Mouse (Mus musculus) right cerebral cortex, adult 2 months (tissue): ENCODE results near the gene Ly75.

Experiments used
- DNase-seq, 2 experiments: peaks; one replicate each; pipeline ENCODE4 v3.0.0; 2021 to 2022; ENCODE audit warnings: low spot score in 2 of 2

Gene Ly75

DNA sequence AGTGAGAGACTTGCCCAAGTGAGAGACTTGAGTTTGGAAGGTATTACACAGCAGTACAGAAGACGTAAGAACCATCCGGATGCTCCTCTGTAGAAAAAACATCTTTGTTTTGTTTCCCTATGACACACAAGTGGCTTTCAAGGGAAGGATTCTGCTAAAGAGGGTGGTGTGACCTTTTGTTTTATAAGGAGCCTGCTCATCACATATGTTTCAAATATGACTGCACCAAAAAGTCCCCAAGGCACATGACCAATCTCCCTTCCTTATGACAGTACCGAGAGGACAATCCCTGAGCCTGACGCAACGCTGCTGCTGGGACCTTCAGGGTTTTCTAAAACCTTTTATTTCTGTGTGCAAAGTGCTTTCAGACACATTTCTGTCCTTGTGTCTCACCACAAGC lies 12.9 kb downstream of the Ly75 start:
- DNase-seq: no peak

- DNase-seq: no peak
These were observed 13.6 kb downstream of the Ly75 start for GRCm38 (mm10) chr2:60369454-60369853.

- DNase-seq: no peak
These were observed 15.2 kb downstream of the Ly75 start for GRCm38 (mm10) chr2:60367871-60368270.

GRCm38 (mm10) chr2:60367204-60367603 lies 15.9 kb downstream of the Ly75 start:
- no peak for DNase-seq

DNA sequence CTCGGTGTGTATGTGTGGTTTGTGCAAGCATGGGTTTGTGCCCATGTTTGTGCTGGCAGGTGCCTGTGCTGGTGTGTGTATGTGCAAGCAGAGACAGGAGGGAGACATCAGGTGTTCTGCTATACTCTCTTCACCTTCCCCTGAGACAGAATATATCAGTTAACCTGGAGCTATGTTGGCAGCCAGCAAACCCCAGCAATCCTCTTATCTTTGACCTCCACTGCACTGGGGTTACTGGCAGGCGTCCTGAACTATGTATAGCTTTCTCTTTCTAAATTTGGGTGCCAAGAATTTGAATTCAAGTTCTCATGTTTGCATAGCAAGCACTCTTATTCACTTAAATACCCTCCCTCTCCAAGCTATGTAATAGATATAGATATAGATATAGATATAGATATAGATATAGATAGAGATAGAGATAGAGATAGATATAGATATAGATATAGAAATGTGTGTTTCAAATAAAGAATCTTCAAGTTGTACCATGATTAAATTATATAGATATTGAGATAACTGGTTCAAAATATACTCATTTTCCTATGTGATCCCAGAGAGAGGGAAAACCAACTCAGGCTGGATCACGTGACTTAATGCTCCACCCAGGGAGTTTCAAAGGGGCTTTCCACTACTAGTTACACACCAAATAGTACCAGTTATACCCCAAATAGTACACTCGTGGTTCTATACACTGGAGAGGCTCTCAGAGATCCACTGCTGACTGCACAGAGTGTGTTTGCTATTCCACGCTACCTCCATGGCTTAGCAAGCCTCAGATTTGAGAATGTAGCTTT lies 17.1 kb downstream of the Ly75 start:
- DNase-seq: no peak

GRCm38 (mm10) chr2:60365138-60365775 lies 17.8 kb downstream of the Ly75 start:
- DNase-seq: no peak

- no peak for DNase-seq
These were observed 21.0 kb downstream of the Ly75 start for GRCm38 (mm10) chr2:60362146-60362545.

- no peak for DNase-seq
These were observed 23.3 kb downstream of the Ly75 start for GRCm38 (mm10) chr2:60359796-60360195.

DNA sequence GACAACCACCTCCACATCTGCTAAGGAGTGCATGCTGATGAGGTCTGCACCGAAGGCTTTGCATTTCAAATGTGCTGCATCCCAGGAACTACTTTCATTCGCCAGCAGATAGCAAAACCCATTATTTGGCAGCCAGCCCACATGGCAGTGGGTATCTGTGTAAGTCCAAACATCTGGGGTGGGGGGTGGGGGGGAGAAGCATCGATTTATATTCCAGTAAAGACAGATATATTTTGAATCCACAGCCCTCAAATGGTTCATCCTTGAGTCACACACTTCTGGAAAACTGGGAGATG lies 27.8 kb downstream of the Ly75 start:
- no peak for DNase-seq

DNA sequence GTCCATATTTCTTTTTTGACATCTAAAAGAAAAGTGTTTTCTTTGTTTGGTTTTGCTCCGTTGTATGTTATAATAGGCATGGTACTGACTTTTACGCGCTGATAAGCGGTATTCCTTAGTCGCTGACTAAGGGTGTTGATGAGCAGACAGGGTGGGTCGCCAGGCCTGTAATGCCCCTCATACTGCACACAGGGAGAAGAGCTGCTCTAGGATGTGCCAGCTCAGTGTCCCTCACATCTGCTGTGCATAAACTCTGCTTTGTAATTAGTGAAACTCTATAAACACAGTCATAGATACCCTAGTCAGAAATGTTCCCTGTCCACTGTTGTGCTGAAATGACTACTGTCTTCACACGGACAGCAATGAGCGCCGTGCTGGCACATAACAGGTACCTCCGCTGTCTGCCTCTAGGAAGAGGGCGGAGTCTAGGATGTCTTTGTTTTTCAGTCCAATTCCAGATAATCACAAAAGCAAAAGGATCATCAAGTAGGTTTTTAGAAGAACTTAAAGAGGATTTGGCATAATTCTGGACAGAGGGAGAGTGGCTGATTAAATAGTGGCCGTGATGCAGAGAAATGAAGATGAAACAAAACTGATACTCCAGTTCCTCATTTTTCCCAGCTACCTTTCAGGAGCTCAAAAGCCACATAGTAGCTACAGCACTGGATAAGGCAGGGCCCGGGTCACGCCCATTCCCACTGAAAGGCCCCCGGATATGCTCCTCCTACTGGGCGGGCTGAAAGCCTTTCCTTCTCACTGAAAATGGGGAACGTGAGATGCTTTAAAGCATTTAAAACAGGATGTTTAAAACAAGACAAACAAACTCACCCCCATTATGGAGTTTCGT lies 28.3 kb downstream of the Ly75 start:
- DNase-seq: no peak

- no peak for DNase-seq
These were observed 30.8 kb downstream of the Ly75 start for GRCm38 (mm10) chr2:60352296-60352695.

DNA sequence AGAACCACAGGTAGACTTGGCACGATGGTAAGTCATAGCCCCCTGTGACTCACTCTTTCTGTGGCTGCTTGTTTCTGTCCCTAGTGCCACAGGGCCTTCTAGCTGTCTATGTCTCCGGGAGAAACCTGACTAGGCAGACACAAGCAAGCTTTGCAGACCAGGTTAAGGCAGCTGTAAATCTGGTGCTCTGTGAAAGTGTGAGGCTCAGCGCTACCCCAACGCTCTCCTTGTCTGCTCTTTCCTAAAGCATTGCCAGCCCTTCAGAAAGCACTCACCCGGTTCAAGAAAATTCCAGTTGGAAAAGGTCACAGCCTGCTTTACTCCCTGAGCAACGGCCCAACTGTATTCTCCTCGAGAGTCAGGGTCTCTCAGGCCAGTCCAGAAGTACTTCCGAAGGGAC lies 31.3 kb downstream of the Ly75 start:
- no peak for DNase-seq

DNA sequence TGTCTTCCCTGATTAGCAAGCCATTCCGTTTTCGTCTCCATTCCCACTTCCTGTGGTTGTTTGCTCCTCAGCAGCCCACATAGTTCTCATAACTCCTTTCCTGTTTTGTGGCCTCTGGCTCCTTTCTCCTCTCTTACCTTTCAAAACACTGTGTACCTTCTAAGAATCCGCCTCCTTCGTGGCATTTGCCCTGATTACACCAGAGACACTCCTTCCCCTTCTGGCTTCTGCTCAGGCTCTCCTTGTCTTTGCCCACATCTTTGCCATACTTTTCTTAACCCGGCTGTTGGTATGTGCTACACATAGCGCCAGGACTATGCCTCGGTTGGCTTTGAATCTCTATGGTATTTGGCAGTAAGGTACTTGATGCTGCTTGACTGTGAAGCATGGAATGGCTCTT lies 35.2 kb downstream of the Ly75 start:
- no peak for DNase-seq

GRCm38 (mm10) chr2:60346531-60346930 lies 36.6 kb downstream of the Ly75 start:
- no peak for DNase-seq

DNA sequence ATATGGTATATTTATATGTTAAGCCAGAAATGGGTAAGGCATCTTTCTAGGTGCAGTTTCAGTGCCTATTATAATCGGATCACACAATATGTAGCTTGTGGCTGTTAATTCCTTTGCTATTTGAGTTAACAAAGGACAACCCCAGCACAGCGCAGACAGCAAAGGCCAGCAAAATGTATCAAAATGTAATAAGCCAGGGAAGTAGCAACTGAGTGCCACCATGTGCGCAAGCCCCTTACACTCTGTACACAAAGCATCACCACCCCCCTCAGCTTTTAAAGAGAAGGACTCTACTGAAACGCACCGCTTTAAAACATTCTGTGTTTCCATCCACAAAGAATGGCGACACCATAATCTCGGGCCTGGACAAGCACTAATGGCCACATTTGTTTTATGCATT lies 37.4 kb downstream of the Ly75 start:
- no peak for DNase-seq

- DNase-seq: no peak
These were observed 39.4 kb downstream of the Ly75 start for GRCm38 (mm10) chr2:60343607-60344289.

DNA sequence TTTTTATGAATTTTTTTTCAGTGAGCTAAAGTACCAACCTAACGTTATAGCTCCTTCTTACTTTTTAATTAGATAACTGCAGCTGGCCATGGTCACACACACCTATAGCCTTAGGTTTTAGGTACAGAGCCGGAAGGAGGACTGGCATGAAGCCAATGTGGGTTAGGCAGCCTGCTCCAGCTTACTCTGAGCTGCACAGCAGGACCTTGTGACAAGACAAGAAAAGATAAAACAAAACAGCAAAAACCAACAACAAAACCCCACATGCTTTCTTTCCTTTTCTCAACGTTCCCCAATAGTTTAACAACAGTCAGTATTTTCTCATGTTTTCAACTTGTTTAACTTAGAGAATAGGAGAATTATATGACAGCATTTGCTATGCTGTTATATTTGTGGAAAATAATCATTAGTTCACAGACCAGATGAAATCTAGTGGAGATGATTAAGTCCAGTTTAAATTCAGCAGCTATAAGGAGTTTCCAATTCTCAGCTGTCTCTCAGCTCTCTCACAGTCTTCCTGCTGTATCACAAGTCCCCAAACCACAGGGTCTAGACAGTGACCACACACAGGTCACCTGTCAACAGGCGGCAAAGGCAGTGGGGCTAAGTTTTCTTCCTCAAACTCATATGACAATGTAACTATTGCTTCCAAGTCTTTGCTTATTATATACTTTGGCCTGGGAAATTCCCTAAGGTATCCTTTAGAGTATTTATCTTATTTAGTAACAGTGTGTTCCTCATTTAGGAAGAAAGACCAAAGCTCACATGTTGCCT lies 40.8 kb downstream of the Ly75 start:
- no peak for DNase-seq

DNA sequence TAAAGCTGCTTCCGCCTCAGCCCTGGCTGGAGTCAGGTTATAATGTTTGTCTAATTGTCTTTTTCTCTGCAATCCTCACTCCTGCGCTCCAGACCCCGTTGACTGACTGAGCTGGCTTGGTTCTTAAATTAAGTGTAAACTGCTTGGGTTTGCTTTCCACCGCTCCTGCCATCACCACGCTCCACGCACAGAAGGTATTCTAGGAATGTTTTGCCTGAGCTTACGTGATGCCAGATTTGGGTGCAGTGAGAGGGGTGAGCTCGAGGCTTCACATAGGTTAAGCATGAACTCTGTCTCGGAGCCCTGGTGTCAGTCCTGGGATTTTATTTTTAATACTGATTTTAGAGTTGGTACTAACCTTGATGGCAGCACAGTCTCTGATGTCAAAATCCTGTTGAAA lies 45.2 kb downstream of the Ly75 start:
- DNase-seq: no peak

DNA sequence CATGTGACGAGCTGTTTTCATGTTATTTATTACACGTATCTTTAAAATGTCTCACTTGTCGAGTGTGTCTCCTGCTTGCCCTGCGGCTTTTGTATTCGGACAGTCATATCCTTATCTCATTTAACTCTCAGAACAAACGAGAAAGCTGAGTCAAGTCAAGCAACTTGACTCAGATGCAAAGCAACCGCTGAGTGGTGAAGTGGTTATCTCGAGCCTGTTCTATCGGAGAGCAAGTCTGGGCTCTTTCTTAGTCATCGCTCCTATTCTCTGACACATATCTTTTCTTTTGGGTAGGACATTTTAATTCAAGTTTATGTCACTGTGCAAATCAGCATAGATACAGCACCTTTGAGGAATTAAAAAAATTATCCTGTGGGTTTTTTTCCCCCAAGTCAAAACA lies 54.5 kb downstream of the Ly75 start:
- DNase-seq: no peak

GRCm38 (mm10) chr2:60327581-60327980 lies 55.5 kb downstream of the Ly75 start:
- no peak for DNase-seq

DNA sequence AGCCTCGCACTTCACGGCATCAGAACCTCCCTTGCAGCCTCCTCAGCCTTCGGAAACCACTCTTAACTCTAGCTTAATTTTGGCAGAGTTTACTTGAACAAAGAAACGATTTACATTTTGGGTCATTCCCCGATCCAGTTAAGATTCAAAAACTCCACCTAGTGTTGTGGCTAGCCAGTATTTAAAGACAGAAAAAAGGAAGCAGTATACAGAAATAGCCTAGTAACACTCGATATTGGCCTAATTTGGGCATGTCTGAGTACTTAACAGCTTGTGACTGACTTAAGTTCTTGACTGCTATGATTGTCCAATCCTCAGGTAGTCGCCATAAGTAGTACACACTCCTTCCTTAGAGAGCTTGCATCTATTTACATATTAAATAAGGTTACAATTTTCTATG lies 56.2 kb downstream of the Ly75 start:
- DNase-seq: no peak

DNA sequence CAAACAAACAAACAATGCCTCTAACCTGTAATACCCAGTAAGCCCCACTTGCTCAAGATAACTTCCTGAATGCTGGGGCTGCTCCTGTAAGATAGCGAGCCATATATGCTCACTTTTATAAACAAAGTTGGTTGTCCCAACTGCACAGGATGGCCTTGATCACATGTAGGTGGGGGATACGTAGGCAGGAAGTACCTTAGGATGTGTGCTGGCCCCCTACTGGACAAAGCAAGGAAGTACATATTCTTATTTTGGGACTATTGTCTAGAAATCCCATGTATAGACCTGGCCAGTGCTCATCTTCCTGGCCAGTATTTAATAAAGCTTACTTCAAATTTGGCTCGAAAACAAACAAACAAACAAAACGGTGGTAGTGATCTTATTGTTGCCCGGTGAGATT lies 59.7 kb downstream of the Ly75 start:
- DNase-seq: no peak
